Mouse (Mus musculus): ENCODE data around the gene Cntn6. TPM values are rescaled to one million over a fixed set of nuclear protein-coding genes. Genes with fewer than 3 reads are reported as not detected.

Cntn6 gene
- polyA plus RNA-seq, 1 experiment from 2014 or later: 0.11 TPM

GRCm38 (mm10) chr6:104815610-104816009 lies 323.0 kb downstream of the Cntn6 start:
- Histone ChIP-seq H3K36me3 (no peaks in the 10 kb centered on the region), H3K27me3 (ENCODE audit: insufficient read depth, poor library complexity, severe bottlenecking) (no peaks in the 10 kb centered on the region), H3K4me1 (no peaks in the 10 kb centered on the region), H3K9me3 (no peaks in the 10 kb centered on the region), H3K4me3 (no peak overlapping the region), H3K27ac (no peak overlapping the region)
- 65% methylated on average over 2 of the region's 2 CpGs for WGBS
- DNase-seq (ENCODE audit: low spot score): no peak

- no peak overlapping the region for H3K4me3 ChIP-seq
- 82% methylated on average over 1 of the region's 1 CpGs for WGBS
- DNase-seq (ENCODE audit: low spot score): no peak
- no peaks in the 10 kb centered on the region for H3K36me3 ChIP-seq
- H3K27ac ChIP-seq: no peak overlapping the region
- H3K4me1 ChIP-seq: no peaks in the 10 kb centered on the region
- no peaks in the 10 kb centered on the region for H3K27me3 ChIP-seq (ENCODE audit: insufficient read depth, poor library complexity, severe bottlenecking)
- no peaks in the 10 kb centered on the region for H3K9me3 ChIP-seq
Observed at GRCm38 (mm10) chr6:104879711-104880110, 387.1 kb downstream of the Cntn6 start.

GRCm38 (mm10) chr6:104884021-104884420 lies 391.4 kb downstream of the Cntn6 start:
- no peaks in the 10 kb centered on the region for H3K9me3 ChIP-seq
- no peaks in the 10 kb centered on the region for H3K36me3 ChIP-seq
- no peak overlapping the region for H3K4me3 ChIP-seq
- H3K27ac ChIP-seq: no peak overlapping the region
- no peak for DNase-seq (ENCODE audit: low spot score)
- no peaks in the 10 kb centered on the region for H3K4me1 ChIP-seq
- 78% methylated on average over 2 of the region's 2 CpGs for WGBS
- H3K27me3 ChIP-seq (ENCODE audit: insufficient read depth, poor library complexity, severe bottlenecking): no peaks in the 10 kb centered on the region

GRCm38 (mm10) chr6:104885829-104886228 lies 393.2 kb downstream of the Cntn6 start:
- Histone ChIP-seq H3K36me3 (no peaks in the 10 kb centered on the region), H3K27ac (no peak overlapping the region), H3K27me3 (ENCODE audit: insufficient read depth, poor library complexity, severe bottlenecking) (no peaks in the 10 kb centered on the region), H3K9me3 (no peaks in the 10 kb centered on the region), H3K4me1 (no peaks in the 10 kb centered on the region), H3K4me3 (no peak overlapping the region)
- no peak for DNase-seq (ENCODE audit: low spot score)

- Histone ChIP-seq H3K27ac (no peak overlapping the region), H3K36me3 (no peaks in the 10 kb centered on the region), H3K4me1 (no peaks in the 10 kb centered on the region), H3K9me3 (no peaks in the 10 kb centered on the region), H3K27me3 (ENCODE audit: insufficient read depth, poor library complexity, severe bottlenecking) (no peaks in the 10 kb centered on the region), H3K4me3 (no peak overlapping the region)
- DNase-seq (ENCODE audit: low spot score): no peak
- 86% methylated on average over 3 of the region's 3 CpGs for WGBS
Observed at GRCm38 (mm10) chr6:104891071-104891470, 398.5 kb downstream of the Cntn6 start.
